Mouse (Mus musculus) MEL (cell line): ENCODE results near the gene Scn8a. TPM values are rescaled to one million over a fixed set of nuclear protein-coding genes. Genes with fewer than 3 reads are reported as not detected.

Experiments
- DNase-seq: peaks from one replicate; pipeline ENCODE4 v3.0.0; 2011; ENCODE audit warnings: low read depth, low spot score
- H3K27ac ChIP-seq: 2 replicates; pipeline ENCODE4 v1.5.1; 2012; ENCODE audit warnings: low read depth, mild to moderate bottlenecking, control low read depth, low read length, moderate library complexity; ENCODE audit not compliant: control insufficient read depth
- H3K27me3 ChIP-seq, 2 experiments: fragments of 150-350 bp in 1 of 2; sonication (generic) in 1 of 2; 2 replicates each; pipeline ENCODE4 v1.6.1; 2012; ENCODE audit warnings: low read length in 2 of 2, mild to moderate bottlenecking in 2 of 2, improper control_type of control experiment in 1 of 2, moderate library complexity in 1 of 2; ENCODE audit not compliant: insufficient read depth in 2 of 2, control insufficient read depth in 1 of 2
- H3K36me3 ChIP-seq, 2 experiments: 2 replicates each; pipeline ENCODE4 v1.6.1; 2012 to 2014; ENCODE audit warnings: low read length in 2 of 2, improper control_type of control experiment in 1 of 2, inconsistent platforms in 1 of 2, mild to moderate bottlenecking in 1 of 2; ENCODE audit not compliant: insufficient read depth in 2 of 2, control insufficient read depth in 1 of 2
- H3K4me1 ChIP-seq, 2 experiments: fragments of 150-350 bp in 1 of 2; sonication (generic) in 1 of 2; 2 replicates each; pipeline ENCODE4 v1.6.1; 2012; ENCODE audit warnings: low read length in 2 of 2, improper control_type of control experiment in 1 of 2, mild to moderate bottlenecking in 1 of 2; ENCODE audit not compliant: insufficient read depth in 2 of 2, control insufficient read depth in 1 of 2
- H3K4me3 ChIP-seq, 2 experiments: fragments of 150-350 bp in 1 of 2; sonication (generic) in 1 of 2; 2 replicates each; pipeline ENCODE4 v1.5.1; 2012; ENCODE audit warnings: low read depth in 2 of 2, low read length in 2 of 2, mild to moderate bottlenecking in 2 of 2, moderate library complexity in 2 of 2, control low read depth in 1 of 2, improper control_type of control experiment in 1 of 2; ENCODE audit not compliant: control insufficient read depth in 1 of 2, insufficient read depth in 1 of 2
- H3K79me2 ChIP-seq: 2 replicates; pipeline ENCODE4 v1.6.1; 2012; ENCODE audit warnings: mild to moderate bottlenecking, low read length, moderate library complexity; ENCODE audit not compliant: control insufficient read depth, poor library complexity, insufficient read depth
- H3K9ac ChIP-seq: 2 replicates; pipeline ENCODE4 v1.6.1; 2012; ENCODE audit warnings: low read depth, mild to moderate bottlenecking, control low read depth, low read length, moderate library complexity; ENCODE audit not compliant: control insufficient read depth, poor library complexity, severe bottlenecking
- H3K9me3 ChIP-seq: fragments of 150-350 bp; sonication (generic); replicated peaks from 2 replicates; pipeline ENCODE4 v1.6.1; 2012; ENCODE audit warnings: mild to moderate bottlenecking, low read length, improper control_type of control experiment, moderate library complexity; ENCODE audit not compliant: insufficient read depth
- CTCF ChIP-seq, 3 experiments: IDR thresholded peaks in 2 of 3; conservative IDR thresholded peaks in 1 of 3; 2 replicates each; pipeline ENCODE4 v1.5.1; 2011 to 2012; ENCODE audit warnings: low read length in 3 of 3, low read depth in 2 of 3, mild to moderate bottlenecking in 2 of 3, improper control_type of control experiment in 1 of 3, inconsistent platforms in 1 of 3, mixed read lengths in 1 of 3, moderate library complexity in 1 of 3; ENCODE audit not compliant: control insufficient read depth in 1 of 3, insufficient read depth in 1 of 3, poor library complexity in 1 of 3, severe bottlenecking in 1 of 3
- EP300 ChIP-seq, 2 experiments: IDR thresholded peaks; 2 replicates each; pipeline ENCODE4 v1.6.1; 2011; ENCODE audit warnings: improper control_type of control experiment in 2 of 2, low read length in 2 of 2, low read depth in 1 of 2, mild to moderate bottlenecking in 1 of 2
- MAX ChIP-seq: IDR thresholded peaks from 2 replicates; pipeline ENCODE4 v1.6.1; 2011; ENCODE audit warnings: low read length, improper control_type of control experiment
- MEF2A ChIP-seq: IDR thresholded peaks from 2 replicates; pipeline ENCODE4 v1.6.1; 2014; ENCODE audit warnings: low read depth, mild to moderate bottlenecking, inconsistent platforms, low read length, improper control_type of control experiment; ENCODE audit not compliant: poor library complexity, insufficient replicate concordance, severe bottlenecking; ENCODE audit errors: extremely low read depth
- MYC ChIP-seq: IDR thresholded peaks from 2 replicates; pipeline ENCODE4 v1.6.1; 2011; ENCODE audit warnings: low read depth, mild to moderate bottlenecking, low read length, improper control_type of control experiment, moderate library complexity
- RCOR1 ChIP-seq: IDR thresholded peaks from 2 replicates; pipeline ENCODE4 v1.6.1; 2012; ENCODE audit warnings: low read depth, mild to moderate bottlenecking, inconsistent platforms, low read length, improper control_type of control experiment
- TAL1 ChIP-seq: IDR thresholded peaks from 2 replicates; pipeline ENCODE4 v1.6.1; 2012; ENCODE audit warnings: mild to moderate bottlenecking, inconsistent platforms, low read length, moderate library complexity, mixed read lengths
- TBP ChIP-seq: IDR thresholded peaks from 2 replicates; pipeline ENCODE4 v1.8.0; 2011; ENCODE audit warnings: low read depth, low read length, improper control_type of control experiment
- TCF12 ChIP-seq: IDR thresholded peaks from 2 replicates; pipeline ENCODE4 v1.6.1; 2014; ENCODE audit warnings: low read depth, mild to moderate bottlenecking, inconsistent platforms, low read length, improper control_type of control experiment, moderate library complexity
- ZNF384 ChIP-seq: IDR thresholded peaks from 2 replicates; pipeline ENCODE4 v1.6.1; 2012; ENCODE audit warnings: low read depth, mild to moderate bottlenecking, inconsistent platforms, low read length, improper control_type of control experiment
- polyA plus RNA-seq, 2 experiments: library from polyadenylated mRNA; stranded (reverse) in 1 of 2; unstranded in 1 of 2; fragments of >175 nt in 1 of 2; fragments of >200 nt in 1 of 2; gene quantifications; 2 replicates each; pipeline versions ENCODE4 v1.2.1 to v1.2.4; 2012; ENCODE audit warnings: low replicate concordance in 2 of 2, low read depth in 1 of 2; ENCODE audit not compliant: insufficient read length in 2 of 2, insufficient read depth in 1 of 2, missing spikeins in 1 of 2
- total RNA-seq: library from RNA; depleted of rRNA; stranded (reverse); fragments of 300-350 nt; gene quantifications from 2 replicates; pipeline ENCODE4 v1.2.3, GENCODE M21; 2012

The Scn8a gene
- total and polyA plus RNA-seq, 3 experiments = 0.01 to 0.08 TPM; not detected in 1

GRCm38 (mm10) chr15:101008386-101009010 is 138.8 kb downstream of the Scn8a start:
- H3K9ac ChIP-seq = no peak overlapping the region
- H3K79me2 ChIP-seq = no peaks in the 10 kb centered on the region
- no peaks in the 10 kb centered on the region for H3K36me3 ChIP-seq
- no peak overlapping the region for H3K4me3 ChIP-seq
- TF ChIP-seq MYC = no peak
- H3K27me3 ChIP-seq = no peaks in the 10 kb centered on the region
- no peaks in the 10 kb centered on the region for H3K9me3 ChIP-seq
- H3K4me1 ChIP-seq = peaks cover 0 to 6% of the 10 kb centered on the region in 2 experiments; a peak in 2 of 4 replicates
- no peak overlapping the region for H3K27ac ChIP-seq
- DNase-seq = peak; percentile 5

GRCm38 (mm10) chr15:101011352-101011751 is 141.7 kb downstream of the Scn8a start:
- H3K79me2 ChIP-seq = no peaks in the 10 kb centered on the region
- no peaks in the 10 kb centered on the region for H3K9me3 ChIP-seq
- H3K4me1 ChIP-seq = peaks cover 0 to 6% of the 10 kb centered on the region in 2 experiments; a peak in 2 of 4 replicates
- H3K4me3 ChIP-seq = no peak overlapping the region
- H3K27ac ChIP-seq = no peak overlapping the region
- H3K27me3 ChIP-seq = no peaks in the 10 kb centered on the region
- no peak overlapping the region for H3K9ac ChIP-seq
- peak; percentile 47 for DNase-seq
- no peaks in the 10 kb centered on the region for H3K36me3 ChIP-seq
- TF ChIP-seq ZNF384 = no peak
- TF ChIP-seq CTCF (IDR thresholded peaks at IDR 0.05 in 2 of 3, conservative IDR thresholded peaks at IDR 0.05 in 1 of 3; ENCODE audit: control insufficient read depth in 1 of 3, insufficient read depth in 1 of 3, low read depth in 2 of 3, low read length in 3 of 3, poor library complexity in 1 of 3, severe bottlenecking in 1 of 3) = no peak
- TF ChIP-seq RCOR1 = no peak
- no peak for TF ChIP-seq TAL1
- TF ChIP-seq TBP = no peak
- TF ChIP-seq MEF2A = no peak
- no peak for TF ChIP-seq EP300 (IDR thresholded peaks at IDR 0.05; ENCODE audit: low read depth in 1 of 2, low read length in 2 of 2)
- no peak for TF ChIP-seq TCF12

- H3K9ac ChIP-seq = no peak overlapping the region
- no peaks in the 10 kb centered on the region for H3K9me3 ChIP-seq
- H3K36me3 ChIP-seq = no peaks in the 10 kb centered on the region
- no peak overlapping the region for H3K4me3 ChIP-seq
- no peak for DNase-seq
- H3K27me3 ChIP-seq = peaks cover 3 to 6% of the 10 kb centered on the region in 2 experiments; a peak in 3 of 4 replicates
- no peaks in the 10 kb centered on the region for H3K4me1 ChIP-seq
- no peak overlapping the region for H3K27ac ChIP-seq
- H3K79me2 ChIP-seq = no peaks in the 10 kb centered on the region
- TF ChIP-seq MAX = no peak
- TF ChIP-seq ZNF384 = 0 out of 2 replicates have a peak, but pooled peaks have one; percentile 12
These were observed 159.3 kb downstream of the Scn8a start for GRCm38 (mm10) chr15:101028960-101029359.
